Mouse (Mus musculus) ovary, postnatal 14 days (tissue): ENCODE data around the gene Cln6.
A peak's percentile ranks its signal among the peaks of the same experiment; 100 is the strongest.
"Not testable (repeated sequence)": the region's sequence is repeated elsewhere in the genome, so short reads cannot be mapped to it uniquely, and the experiment has no call there.

ENCODE experiments used
- DNase-seq: peaks from one replicate; pipeline ENCODE4 v3.0.0; 2022; ENCODE audit warnings: low spot score

The Cln6 gene

DNA sequence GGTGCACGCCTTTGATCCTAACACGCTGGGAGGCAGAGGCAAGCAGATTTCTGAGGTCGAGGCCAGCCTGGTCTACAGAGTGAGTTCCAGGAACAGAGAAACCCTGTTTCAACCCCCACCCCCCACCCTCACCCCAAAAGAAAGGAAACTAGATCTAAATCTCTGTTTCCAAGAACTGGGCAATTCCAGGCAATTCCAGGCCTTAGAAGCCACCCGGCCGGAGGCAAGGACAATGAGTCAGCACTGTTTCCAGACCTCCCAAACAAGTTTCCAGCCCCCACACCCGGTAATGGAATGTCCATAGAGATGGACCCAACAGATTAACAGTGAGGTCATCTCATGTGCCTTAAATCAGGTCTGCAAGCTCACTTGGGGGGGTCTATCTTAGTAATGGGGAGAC is 8.7 kb upstream of the Cln6 start:
- no peak for DNase-seq

GRCm38 (mm10) chr9:62834906-62835305 is 3.7 kb upstream of the Cln6 start:
- DNase-seq, result no peak

- DNase-seq, result no peak
Observed at GRCm38 (mm10) chr9:62835705-62836446, 2.7 kb upstream of the Cln6 start.

DNA sequence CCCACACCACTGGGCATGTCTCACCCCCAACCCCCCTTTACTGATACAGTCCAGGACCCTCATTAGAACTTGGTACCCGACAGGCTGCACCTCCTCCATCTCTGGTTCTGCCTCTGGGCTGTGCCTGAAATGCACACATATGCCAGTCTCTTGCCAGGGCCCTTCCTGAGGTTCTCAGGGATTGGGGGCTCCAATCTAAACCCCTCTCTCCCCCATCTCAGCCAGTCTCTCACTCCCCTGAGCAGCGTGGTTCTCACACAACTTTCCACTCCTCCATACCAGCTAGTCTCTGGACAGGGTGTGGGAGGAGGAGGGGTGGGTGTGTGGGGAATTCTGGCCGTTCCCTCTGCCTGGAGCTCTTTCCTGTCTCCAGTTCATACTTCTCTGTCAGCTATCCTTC is 974 bp upstream of the Cln6 start:
- no peak for DNase-seq

DNA sequence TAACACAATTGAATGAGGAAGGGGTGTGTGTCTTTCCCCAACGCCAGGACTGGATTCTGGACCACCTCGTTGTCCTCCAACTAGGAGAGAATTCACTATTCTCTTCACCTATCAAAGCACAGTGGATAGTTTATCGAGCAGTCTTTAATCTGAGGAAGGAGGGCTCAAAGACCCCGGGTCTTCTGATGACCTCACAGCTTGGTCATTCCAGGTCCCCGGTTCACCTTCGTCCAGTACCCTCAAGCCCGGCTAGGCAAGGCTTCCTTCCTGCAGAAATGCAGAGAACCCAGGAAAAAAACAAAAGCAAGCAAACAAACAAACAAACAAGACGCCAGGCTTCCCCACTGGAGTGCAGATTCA is 459 bp upstream of the Cln6 start:
- no peak for DNase-seq

- no peak for DNase-seq
Observed at GRCm38 (mm10) chr9:62839172-62839770, 686 bp downstream of the Cln6 start.

DNA sequence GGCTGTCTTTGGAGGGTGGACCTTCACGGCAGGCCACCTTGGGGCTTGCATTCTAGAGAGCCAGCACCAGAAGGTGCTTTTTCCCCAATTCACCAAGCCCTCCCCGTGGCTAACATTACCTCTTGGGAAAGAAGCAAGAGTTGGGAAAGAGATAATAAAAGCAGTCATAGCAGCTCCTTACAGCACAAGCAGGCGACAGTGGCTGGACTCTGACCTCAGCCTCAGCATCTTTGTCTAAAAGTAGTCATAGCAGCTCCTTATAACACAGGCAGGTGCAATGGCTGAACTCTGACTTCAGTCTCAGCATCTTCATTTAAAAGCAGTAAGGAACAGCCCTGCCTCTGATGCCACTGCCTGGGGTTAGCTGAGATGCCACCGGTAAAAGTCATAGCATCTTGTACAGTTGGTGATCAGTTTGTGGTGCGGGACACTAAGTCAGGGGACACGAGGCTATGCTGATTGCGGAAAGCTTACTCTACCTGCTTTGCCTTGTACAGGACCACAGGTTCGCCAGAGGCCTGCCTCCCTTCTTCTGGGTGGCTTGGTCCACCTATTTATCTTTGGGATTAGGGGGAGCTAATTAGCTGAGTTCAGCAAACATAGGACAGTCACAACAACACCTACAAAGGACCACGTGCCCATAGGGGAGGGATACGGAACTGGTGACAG is 4.9 kb downstream of the Cln6 start:
- DNase-seq, result no peak

DNA sequence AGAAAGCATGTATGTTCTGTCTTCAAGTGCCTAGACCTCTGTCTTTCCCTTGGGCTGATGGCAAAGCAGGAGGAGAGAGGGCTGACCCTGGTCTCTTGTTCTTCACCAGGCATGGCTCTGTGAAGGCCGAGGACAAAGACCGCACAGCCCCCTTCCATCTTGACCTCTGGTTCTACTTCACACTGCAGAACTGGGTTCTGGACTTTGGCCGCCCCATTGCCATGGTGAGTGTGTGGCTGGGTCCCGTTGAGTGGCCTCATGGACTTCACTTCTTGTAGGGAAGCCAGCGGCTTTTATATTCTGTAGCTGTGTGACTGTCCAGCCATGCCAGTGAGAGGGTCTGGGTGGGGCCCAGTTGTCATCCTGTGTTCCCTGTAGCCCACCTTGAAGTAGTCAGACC is 5.9 kb downstream of the Cln6 start:
- no peak for DNase-seq

DNA sequence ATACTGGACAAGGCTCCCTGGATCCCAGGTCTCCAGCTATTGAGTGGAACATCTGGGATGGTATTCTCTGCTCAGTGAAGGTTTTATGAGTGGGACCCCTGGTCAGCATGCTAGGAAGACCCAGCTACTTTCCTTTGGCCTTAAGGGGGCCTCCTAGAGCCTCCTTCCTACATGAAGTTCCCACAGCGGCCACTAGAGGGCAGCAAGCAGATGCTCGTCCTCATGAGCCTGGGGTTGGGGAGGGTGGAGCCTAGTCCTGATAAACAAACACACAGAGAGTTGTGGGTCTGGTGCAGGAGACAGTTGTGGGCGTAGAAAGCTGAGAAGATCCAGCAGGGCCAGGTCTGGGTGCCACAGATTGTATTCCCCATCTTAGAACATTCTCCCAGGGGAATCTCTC is 9.1 kb downstream of the Cln6 start:
- peak; percentile 89 for DNase-seq

DNA sequence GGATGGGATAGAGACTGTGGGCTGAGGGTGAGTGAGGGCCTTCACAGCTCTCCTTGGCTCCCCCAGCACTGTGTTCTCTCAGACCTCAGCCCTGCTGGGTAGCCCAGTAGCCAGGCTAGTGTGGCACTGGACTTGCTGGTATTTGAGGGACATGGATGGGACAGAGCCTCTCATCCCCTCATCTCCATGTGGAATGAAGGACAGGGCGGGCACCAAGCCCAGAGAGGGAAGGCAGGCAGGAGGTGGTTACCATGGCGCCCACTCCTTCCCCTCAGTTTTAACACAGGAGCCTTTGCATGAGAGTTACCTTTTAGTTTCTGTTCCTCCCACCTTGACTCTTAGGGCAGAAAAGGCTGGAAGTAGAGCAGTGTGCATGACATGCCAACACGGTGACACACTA is 10.1 kb downstream of the Cln6 start:
- no peak for DNase-seq

DNA sequence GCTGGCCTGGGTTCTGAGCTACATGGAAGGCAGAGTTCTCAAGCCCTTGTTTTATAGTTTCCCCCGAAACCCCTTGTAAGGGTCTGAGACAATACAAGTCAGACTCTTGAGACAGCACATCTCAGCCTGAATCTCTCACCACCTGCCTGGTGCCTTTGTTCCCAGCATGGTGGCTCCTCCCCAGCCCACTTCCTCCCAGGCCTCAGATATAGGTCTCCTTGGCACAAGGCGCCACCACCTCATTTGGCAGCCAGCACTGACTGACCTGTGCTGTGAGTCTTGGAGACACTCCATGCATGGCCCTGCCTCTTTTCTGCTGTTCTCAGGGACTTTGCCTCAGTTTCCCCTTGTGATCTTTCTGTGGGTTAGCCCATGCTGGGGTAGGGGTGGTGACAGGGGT is 13.0 kb downstream of the Cln6 start:
- no peak for DNase-seq

GRCm38 (mm10) chr9:62854483-62854882 is 15.9 kb downstream of the Cln6 start:
- DNase-seq, result no peak

DNA sequence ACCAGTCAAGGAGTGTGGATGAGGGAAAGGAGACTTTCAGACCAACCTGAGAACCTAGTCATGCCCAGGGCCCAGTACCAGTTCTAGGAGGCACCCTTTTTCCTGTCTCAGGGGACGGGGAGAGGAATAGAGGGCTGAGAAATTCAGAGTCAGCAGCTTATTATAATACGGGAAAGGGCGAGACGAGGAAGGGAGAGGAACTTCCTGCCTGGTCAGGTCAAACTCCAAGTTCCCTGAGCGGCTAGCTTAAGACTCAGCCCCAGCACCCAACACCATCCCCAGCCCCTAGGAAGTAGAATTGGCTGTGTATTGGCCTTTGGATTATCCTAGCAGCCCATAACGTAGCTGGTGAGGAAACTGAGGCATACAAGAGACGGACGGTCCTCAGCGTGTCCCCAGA is 18.6 kb downstream of the Cln6 start:
- DNase-seq, result no peak

DNA sequence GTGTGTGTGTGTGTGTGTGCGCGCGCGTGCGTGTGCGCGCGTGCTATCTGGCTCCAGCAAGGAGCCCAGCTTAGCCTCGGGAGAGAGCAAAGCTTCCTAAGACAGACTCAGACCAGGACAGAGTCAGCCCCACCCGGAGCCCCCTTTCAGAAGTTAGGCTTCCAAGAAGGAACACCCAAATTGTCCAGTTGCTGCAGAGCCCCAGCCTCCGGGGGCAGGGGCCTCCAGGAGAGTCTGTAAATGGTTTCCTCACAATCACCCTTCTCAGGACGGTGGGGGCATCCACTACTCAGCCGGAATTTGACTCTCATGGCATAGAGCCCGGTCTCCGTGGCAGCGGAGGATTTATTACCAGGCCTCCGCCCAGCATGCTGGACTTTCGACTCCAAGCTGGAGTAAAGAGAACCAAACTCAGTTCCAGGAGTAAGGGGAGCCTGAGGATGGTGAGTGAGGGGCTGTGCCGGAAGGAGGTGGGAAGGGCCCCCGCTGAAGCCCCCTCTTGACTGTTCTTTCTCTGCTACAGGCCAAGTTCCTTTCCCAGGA is 19.2 kb downstream of the Cln6 start, which contains the start of gene Calml4:
Gene Calml4 (plus strand): TSS at position 362 of the 543 bp plus-strand sequence.
- DNase-seq, result peak; percentile 84

- DNase-seq, result no peak
Observed at GRCm38 (mm10) chr9:62858266-62859019, 19.9 kb downstream of the Cln6 start.

DNA sequence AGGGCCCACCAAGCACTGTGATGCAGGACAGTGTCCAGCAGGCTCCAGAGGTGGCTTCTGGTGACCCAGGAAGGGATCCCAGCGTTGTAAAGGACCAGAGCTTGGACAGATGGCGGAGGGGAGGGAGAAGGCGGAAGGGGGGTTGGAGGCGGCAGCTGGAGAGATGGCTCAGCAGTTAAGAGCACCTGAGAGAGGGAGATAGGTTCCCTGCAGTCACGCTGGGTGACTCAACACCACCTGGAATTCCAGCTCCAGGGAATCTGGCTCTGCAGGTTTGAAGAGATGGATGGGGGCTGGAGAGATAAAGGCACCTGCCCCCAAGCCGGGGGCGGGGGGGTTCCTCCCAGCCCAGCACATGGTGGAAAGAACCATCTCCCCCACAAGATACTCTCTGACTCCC is 21.5 kb downstream of the Cln6 start:
- not testable (repeated sequence) for DNase-seq

GRCm38 (mm10) chr9:62860866-62861265 is 22.3 kb downstream of the Cln6 start:
- no peak for DNase-seq

DNA sequence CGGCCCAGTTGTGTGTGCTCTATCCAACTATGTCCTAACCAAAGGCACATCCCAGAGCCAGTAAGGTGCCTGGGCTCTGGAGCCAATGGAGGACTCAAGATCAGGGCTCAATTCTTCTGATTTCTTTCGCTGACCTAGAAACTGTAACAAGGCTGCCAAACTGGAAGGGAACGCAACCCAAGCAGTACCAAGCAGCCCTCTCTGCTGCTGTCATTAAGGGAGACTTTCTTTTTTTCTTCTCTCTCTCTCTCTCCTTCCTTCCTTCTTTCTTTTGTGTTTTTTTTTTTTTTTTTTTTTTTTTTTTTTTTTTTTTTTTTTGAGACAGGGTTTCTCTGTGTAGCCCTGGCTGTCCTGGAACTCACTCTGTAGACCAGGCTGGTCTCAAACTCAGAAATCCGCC is 30.7 kb downstream of the Cln6 start:
- DNase-seq, result not testable (repeated sequence)

DNA sequence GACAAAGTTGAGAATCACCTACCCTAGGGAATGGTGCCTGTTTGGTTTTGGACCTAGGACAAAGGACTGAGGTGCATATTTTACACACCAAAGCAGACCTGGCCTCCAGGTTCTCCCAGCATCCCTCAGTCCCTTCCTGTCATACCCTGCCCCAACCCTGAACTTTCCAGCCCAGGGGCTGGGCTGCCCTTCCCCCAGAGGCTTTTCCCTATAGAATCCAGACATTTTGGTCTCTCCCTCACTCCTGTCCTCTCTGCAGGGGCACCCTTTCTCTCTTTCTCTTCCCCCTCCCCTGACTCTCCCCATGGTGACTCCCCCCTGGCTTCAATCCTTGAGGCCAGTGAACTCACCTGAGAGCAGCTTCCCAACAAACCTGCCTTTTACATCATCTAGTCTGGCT is 32.1 kb downstream of the Cln6 start:
- no peak for DNase-seq

GRCm38 (mm10) chr9:62876966-62877616 is 38.5 kb downstream of the Cln6 start:
- no peak for DNase-seq

DNA sequence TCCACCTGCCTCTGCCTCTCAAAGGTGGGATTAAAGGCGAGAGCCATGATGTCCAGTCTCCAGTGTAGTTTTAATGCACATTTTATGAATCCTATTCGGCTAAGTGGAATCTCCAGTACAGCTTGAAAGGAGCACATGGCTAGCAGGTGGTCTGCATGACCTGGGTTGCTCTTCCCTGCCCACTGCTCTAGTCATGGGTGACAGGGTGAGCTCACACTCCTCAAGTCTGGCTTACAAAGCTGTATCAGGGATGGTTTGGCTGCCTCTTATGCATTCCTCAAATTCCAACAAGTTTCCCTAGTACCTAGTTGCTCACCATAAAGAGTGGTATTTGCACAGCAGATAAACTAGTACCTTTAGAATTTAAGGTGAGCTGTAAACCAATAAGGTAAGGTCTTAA is 39.2 kb downstream of the Cln6 start:
- DNase-seq, result no peak

GRCm38 (mm10) chr9:62881871-62882270 is 43.3 kb downstream of the Cln6 start:
- DNase-seq, result peak; percentile 21
